Mouse (Mus musculus) activated CD4-positive, CD25-positive, alpha-beta regulatory T cell, adult 9 weeks (primary cell): Measurements from ENCODE around the gene Gm5565. TPM values are rescaled to one million over a fixed set of nuclear protein-coding genes. Genes with fewer than 3 reads are reported as not detected.

Source experiments
- polyA plus RNA-seq: library from polyadenylated mRNA; unstranded; fragments of 100-300 nt; shearing (Covaris generic); gene quantifications from one replicate; pipeline ENCODE4 v1.2.1, GENCODE M21; 2017

The Gm5565 gene
- polyA plus RNA-seq, result not detected

GRCm38 (mm10) chr5:146160439-146160838, at the start of gene Gm5565:
Gene Gm5565, minus strand, starts transcription at chr5:146160539.

DNA sequence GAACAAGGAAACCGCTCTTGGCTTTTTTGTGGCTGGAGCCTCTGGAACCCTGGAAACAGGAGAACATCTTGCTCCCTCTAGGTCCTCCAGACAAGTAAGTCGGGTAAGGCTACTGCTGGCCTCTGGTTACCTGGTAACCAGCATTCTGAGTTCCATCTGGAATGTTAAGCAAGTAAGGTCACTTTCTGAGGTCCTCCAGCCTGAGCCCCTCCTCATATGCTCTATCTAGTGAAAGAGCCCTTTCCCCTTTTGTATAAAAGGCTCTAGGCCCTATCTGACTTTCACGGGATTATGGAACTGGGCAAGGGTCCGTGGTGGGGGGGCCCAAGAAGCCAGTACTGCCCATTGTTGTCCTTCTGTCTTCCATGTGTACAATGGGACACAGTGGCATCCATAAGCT, 24.9 kb upstream of the Gm5565 start, which contains the start of gene 1700001J03Rik:
TSS of gene 1700001J03Rik (minus strand) at position 101 of the 400 bp plus-strand sequence.

GRCm38 (mm10) chr5:146170621-146171020, 10.3 kb upstream of the Gm5565 start, which contains the start of gene Gm6309:
Gene Gm6309, minus strand, starts transcription at chr5:146170721.

Other genes with a start within 250 kb of the Gm5565 start
- not detected for gene Cyp3a25, start 150.9 kb downstream of the Gm5565 start, polyA plus RNA-seq
- not detected for gene Cyp3a59, start 81.3 kb downstream of the Gm5565 start, polyA plus RNA-seq
- not detected for gene Gm6309, start 10.2 kb upstream of the Gm5565 start, polyA plus RNA-seq
- 0.84 TPM for gene 1700001J03Rik, start 24.8 kb upstream of the Gm5565 start, polyA plus RNA-seq
- gene Rnf6, start 61.0 kb upstream of the Gm5565 start, polyA plus RNA-seq, result 87.5 TPM
- gene Cdk8, start 70.7 kb upstream of the Gm5565 start, polyA plus RNA-seq, result 7.2 TPM
- not detected for gene Wasf3, start 224.4 kb upstream of the Gm5565 start, polyA plus RNA-seq